Mouse (Mus musculus): ENCODE results near the gene Ccndbp1.
A peak's percentile ranks its signal among the peaks of the same experiment; 100 is the strongest.
"Not testable (repeated sequence)": the region's sequence is repeated elsewhere in the genome, so short reads cannot be mapped to it uniquely, and the experiment has no call there.

Ccndbp1 gene

GRCm38 (mm10) chr2:120998863-120999262 is 9.3 kb upstream of the Ccndbp1 start:
- DNase-seq (ENCODE audit: low spot score in 2 of 2) = no peak

- no peak for DNase-seq (ENCODE audit: low spot score in 2 of 2)
Measured at GRCm38 (mm10) chr2:121003586-121003985, 4.6 kb upstream of the Ccndbp1 start.

- no peak for DNase-seq (ENCODE audit: low spot score in 2 of 2)
Measured at GRCm38 (mm10) chr2:121004018-121004811, 4.0 kb upstream of the Ccndbp1 start.

- DNase-seq (ENCODE audit: low spot score in 2 of 2) = no peak
Measured at GRCm38 (mm10) chr2:121006986-121007385, 1.2 kb upstream of the Ccndbp1 start.

- DNase-seq (ENCODE audit: low spot score in 2 of 2) = no peak
Measured at GRCm38 (mm10) chr2:121008664-121009007, 433 bp downstream of the Ccndbp1 start.

- DNase-seq (ENCODE audit: low spot score in 2 of 2) = no peak
Measured at GRCm38 (mm10) chr2:121009071-121009677, 971 bp downstream of the Ccndbp1 start.

- no peak for DNase-seq (ENCODE audit: low spot score in 2 of 2)
Measured at GRCm38 (mm10) chr2:121012676-121013075, 4.5 kb downstream of the Ccndbp1 start.

- DNase-seq (ENCODE audit: low spot score in 2 of 2) = no peak
Measured at GRCm38 (mm10) chr2:121015507-121015906, 7.3 kb downstream of the Ccndbp1 start.

- DNase-seq (ENCODE audit: low spot score in 2 of 2) = no peak
Measured at GRCm38 (mm10) chr2:121016226-121016625, 8.0 kb downstream of the Ccndbp1 start.

GRCm38 (mm10) chr2:121017151-121017550 is 8.9 kb downstream of the Ccndbp1 start:
- DNase-seq (ENCODE audit: low spot score in 2 of 2) = no peak

GRCm38 (mm10) chr2:121022918-121023317 is 14.7 kb downstream of the Ccndbp1 start:
- DNase-seq (ENCODE audit: low spot score in 2 of 2) = no peak

GRCm38 (mm10) chr2:121036733-121037341 is 28.6 kb downstream of the Ccndbp1 start, which contains the start of gene Epb42:
Gene Epb42, minus strand, starts transcription at chr2:121037072.
- no peak for DNase-seq (ENCODE audit: low spot score in 2 of 2)

GRCm38 (mm10) chr2:121038851-121039250 is 30.6 kb downstream of the Ccndbp1 start:
- not testable (repeated sequence) for DNase-seq (ENCODE audit: low spot score in 2 of 2)

- no peak for DNase-seq (ENCODE audit: low spot score in 2 of 2)
Measured at GRCm38 (mm10) chr2:121039382-121039781, 31.2 kb downstream of the Ccndbp1 start.

- DNase-seq (ENCODE audit: low spot score in 2 of 2) = peak in 1 of 2 experiments; percentile 16
Measured at GRCm38 (mm10) chr2:121041098-121041497, 32.9 kb downstream of the Ccndbp1 start.

- DNase-seq (ENCODE audit: low spot score in 2 of 2) = no peak
Measured at GRCm38 (mm10) chr2:121045653-121046052, 37.5 kb downstream of the Ccndbp1 start.

GRCm38 (mm10) chr2:121052176-121052575 is 44.0 kb downstream of the Ccndbp1 start:
- no peak for DNase-seq (ENCODE audit: low spot score in 2 of 2)

GRCm38 (mm10) chr2:121054060-121054459 is 45.9 kb downstream of the Ccndbp1 start:
- no peak for DNase-seq (ENCODE audit: low spot score in 2 of 2)

- DNase-seq (ENCODE audit: low spot score in 2 of 2) = no peak
Measured at GRCm38 (mm10) chr2:121055915-121056314, 47.7 kb downstream of the Ccndbp1 start.

GRCm38 (mm10) chr2:121057997-121058396 is 49.8 kb downstream of the Ccndbp1 start:
- no peak for DNase-seq (ENCODE audit: low spot score in 2 of 2)

- DNase-seq (ENCODE audit: low spot score in 2 of 2) = no peak
Measured at GRCm38 (mm10) chr2:121061315-121061714, 53.1 kb downstream of the Ccndbp1 start.

Measured in frontal cortex, postnatal 10 days (tissue).